Mouse (Mus musculus) forebrain, embryonic 11.5 days (tissue): ENCODE data around the gene Musk. TPM values are rescaled to one million over a fixed set of nuclear protein-coding genes. Genes with fewer than 3 reads are reported as not detected.
"Not testable (repeated sequence)": the region's sequence is repeated elsewhere in the genome, so short reads cannot be mapped to it uniquely, and the experiment has no call there.

Experiments
- ATAC-seq: fragments of 200-750 bp; cut with Nextera tagmentation; replicated peaks from 2 replicates; pipeline ENCODE4 v1.8.0; 2017; ENCODE audit warnings: moderate TSS enrichment; ENCODE audit not compliant: low FRiP score
- DNase-seq: peaks from one replicate; pipeline ENCODE4 v3.0.0-alpha.2; 2017; ENCODE audit warnings: low spot score
- H3K27ac ChIP-seq: fragments of 300-500 bp; sonication (generic); 2 replicates; pipeline ENCODE4 v1.5.1; 2014; ENCODE audit warnings: low read depth, low read length
- H3K27me3 ChIP-seq: fragments of 300-500 bp; sonication (generic); 2 replicates; pipeline ENCODE4 v1.6.1; 2014; ENCODE audit warnings: mild to moderate bottlenecking, low read length, mixed read lengths; ENCODE audit not compliant: control insufficient read depth, insufficient read depth
- H3K36me3 ChIP-seq: fragments of 300-500 bp; sonication (generic); 2 replicates; pipeline ENCODE4 v1.6.1; 2014; ENCODE audit warnings: mild to moderate bottlenecking, low read length, moderate library complexity, mixed read lengths; ENCODE audit not compliant: control insufficient read depth, insufficient read depth
- H3K4me1 ChIP-seq: fragments of 300-500 bp; sonication (generic); replicated peaks from 2 replicates; pipeline ENCODE4 v1.6.1; 2014; ENCODE audit warnings: low read length, mixed read lengths; ENCODE audit not compliant: control insufficient read depth, insufficient read depth
- H3K4me2 ChIP-seq: fragments of 300-500 bp; sonication (generic); 2 replicates; pipeline ENCODE4 v1.6.1; 2014; ENCODE audit warnings: low read depth, mild to moderate bottlenecking, low read length, moderate library complexity, mixed read lengths; ENCODE audit not compliant: severe bottlenecking
- H3K4me3 ChIP-seq: fragments of 300-500 bp; sonication (generic); 2 replicates; pipeline ENCODE4 v1.5.1; 2014; ENCODE audit warnings: low read depth, low read length
- H3K9ac ChIP-seq: fragments of 300-500 bp; sonication (generic); 2 replicates; pipeline ENCODE4 v1.6.1; 2014; ENCODE audit warnings: low read length
- H3K9me3 ChIP-seq: fragments of 300-500 bp; sonication (generic); 2 replicates; pipeline ENCODE4 v1.6.1; 2016; ENCODE audit warnings: low read length, mixed read lengths; ENCODE audit not compliant: control insufficient read depth
- WGBS: fragments of 180-500 bp; shearing (Covaris S2); extraction: QIAGEN DNeasy Blood & Tissue Kit; methylation state at CpG from one replicate; pipeline ENCODE4 v1.1.7; 2014; 5-methylcytosine and 5-hydroxymethylcytosine counted together
- polyA plus RNA-seq: library from polyadenylated mRNA; unstranded; fragments of >200 nt; fragmentation: Nextera tagmentation; extraction: Ambion mirVana; gene quantifications from 2 replicates; pipeline ENCODE4 v1.2.1, GENCODE M21; 2014

The Musk gene
- polyA plus RNA-seq: 0.07 TPM in 1 of 2 replicates, not detected in the other

- Histone ChIP-seq H3K27ac (no peak within 1 kb of the TSS), H3K27me3 (no peaks in the 10 kb centered on the region), H3K36me3 (no peaks in the 10 kb centered on the region), H3K4me2 (no peak within 1 kb of the TSS), H3K4me3 (no peak within 1 kb of the TSS), H3K4me1 (no peaks in the 10 kb centered on the region), H3K9me3 (no peaks in the 10 kb centered on the region), H3K9ac (no peak within 1 kb of the TSS)
- WGBS: 60% methylated on average over 11 of the region's 11 CpGs
- no peak for DNase-seq
- ATAC-seq: no peak
These were observed at the start of gene Musk for GRCm38 (mm10) chr4:58285687-58286086. Gene Musk (plus strand): TSS chr4:58285960.

- Histone ChIP-seq H3K4me2 (no peak overlapping the region), H3K27ac (no peak overlapping the region), H3K27me3 (no peaks in the 10 kb centered on the region), H3K9ac (no peak overlapping the region), H3K4me1 (no peaks in the 10 kb centered on the region), H3K4me3 (no peak overlapping the region), H3K36me3 (no peaks in the 10 kb centered on the region), H3K9me3 (no peaks in the 10 kb centered on the region)
- 86% methylated on average over 7 of the region's 7 CpGs for whole genome bisulfite sequencing
- DNase-seq (no peak), ATAC-seq (no peak)
These were observed 45.3 kb upstream of the Musk start for GRCm38 (mm10) chr4:58240416-58240815.

DNA sequence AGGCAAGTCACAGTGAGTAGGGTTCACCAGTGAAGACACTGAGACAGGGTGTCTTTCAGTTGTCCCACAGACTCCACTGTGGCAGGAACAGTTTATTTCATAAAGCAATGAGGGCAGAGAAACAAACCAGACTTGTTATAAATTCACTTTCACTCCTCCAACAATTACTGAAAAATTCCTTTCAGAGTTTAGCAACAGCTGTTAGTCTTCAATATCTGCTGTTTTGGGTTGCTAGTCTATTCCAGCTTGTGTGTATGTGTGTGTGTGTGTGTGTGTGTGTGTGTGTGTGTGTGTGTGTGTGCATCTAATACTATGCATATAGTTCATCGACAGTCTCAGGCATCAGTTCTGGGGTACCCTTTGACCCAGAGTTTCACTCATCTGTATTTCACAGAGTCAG is 40.2 kb upstream of the Musk start:
- Histone ChIP-seq H3K27me3 (no peaks in the 10 kb centered on the region), H3K4me1 (no peaks in the 10 kb centered on the region), H3K27ac (no peak overlapping the region), H3K4me3 (no peak overlapping the region), H3K9ac (no peak overlapping the region), H3K4me2 (no peak overlapping the region), H3K36me3 (no peaks in the 10 kb centered on the region), H3K9me3 (no peaks in the 10 kb centered on the region)
- WGBS: 87% methylated on average over 1 of the region's 1 CpGs
- ATAC-seq: no peak
- no peak for DNase-seq

- no peaks in the 10 kb centered on the region for H3K27me3 ChIP-seq
- H3K4me1 ChIP-seq: no peaks in the 10 kb centered on the region
- no peak overlapping the region for H3K4me2 ChIP-seq
- no peaks in the 10 kb centered on the region for H3K36me3 ChIP-seq
- WGBS: 92% methylated on average over 3 of the region's 3 CpGs
- ATAC-seq: no peak
- no peak overlapping the region for H3K27ac ChIP-seq
- H3K9ac ChIP-seq: no peak overlapping the region
- H3K4me3 ChIP-seq: no peak overlapping the region
- DNase-seq: no peak
- H3K9me3 ChIP-seq: no peaks in the 10 kb centered on the region
These were observed 33.4 kb upstream of the Musk start for GRCm38 (mm10) chr4:58252381-58252780.

DNA sequence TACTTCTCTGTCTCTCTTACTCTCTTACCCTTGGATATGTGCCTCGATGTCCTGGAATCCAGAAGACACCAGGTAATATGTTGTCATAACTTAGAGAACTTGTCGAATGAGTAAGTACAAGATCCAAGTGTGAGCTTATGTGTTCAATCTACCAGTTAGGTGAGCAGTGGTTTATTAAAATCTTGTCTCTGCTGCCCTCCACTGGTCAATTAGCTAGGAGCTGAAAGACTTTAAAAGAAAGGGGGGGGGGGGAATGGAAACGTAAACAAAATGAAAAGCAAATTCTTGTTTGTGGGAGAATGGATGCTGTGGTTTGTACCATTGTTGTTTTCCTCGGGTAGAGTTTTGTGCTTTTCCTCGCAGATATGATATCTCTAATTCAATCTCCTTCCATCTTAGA is 32.4 kb upstream of the Musk start:
- DNase-seq (no peak), ATAC-seq (no peak)
- no peaks in the 10 kb centered on the region for H3K36me3 ChIP-seq
- no peak overlapping the region for H3K4me3 ChIP-seq
- no peak overlapping the region for H3K27ac ChIP-seq
- no peaks in the 10 kb centered on the region for H3K4me1 ChIP-seq
- H3K27me3 ChIP-seq: no peaks in the 10 kb centered on the region
- H3K9me3 ChIP-seq: no peaks in the 10 kb centered on the region
- H3K4me2 ChIP-seq: no peak overlapping the region
- no peak overlapping the region for H3K9ac ChIP-seq
- 42% methylated on average over 5 of the region's 5 CpGs for WGBS

- H3K4me3 ChIP-seq, H3K4me1 ChIP-seq, H3K9ac ChIP-seq, H3K4me2 ChIP-seq, H3K27ac ChIP-seq, H3K36me3 ChIP-seq, DNase-seq, H3K9me3 ChIP-seq, H3K27me3 ChIP-seq, ATAC-seq: not testable (repeated sequence)
- 97% methylated on average over 21 of the region's 21 CpGs for WGBS
These were observed 25.0 kb upstream of the Musk start for GRCm38 (mm10) chr4:58260767-58261166.

DNA sequence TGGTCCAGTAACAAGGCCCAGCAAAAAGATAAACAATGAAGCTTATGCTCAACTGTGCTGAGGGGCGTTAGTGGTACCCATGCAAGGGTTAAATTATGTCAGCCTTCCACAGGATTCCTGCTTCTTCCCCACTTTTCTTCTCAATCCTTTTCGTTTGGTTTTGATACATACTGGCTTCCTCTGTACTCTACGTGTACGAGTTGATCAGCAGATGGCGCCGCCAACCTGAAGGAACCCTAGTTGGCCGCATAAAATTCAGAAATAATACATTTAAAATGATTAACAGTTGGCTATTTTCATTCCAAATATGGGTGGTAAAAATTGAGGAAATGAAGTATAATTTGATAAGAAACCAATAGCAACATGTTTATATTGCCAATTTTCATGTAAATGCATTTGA is 19.5 kb upstream of the Musk start:
- Histone ChIP-seq H3K4me3 (no peak overlapping the region), H3K4me2 (no peak overlapping the region), H3K9me3 (no peaks in the 10 kb centered on the region), H3K27ac (no peak overlapping the region), H3K9ac (no peak overlapping the region), H3K27me3 (no peaks in the 10 kb centered on the region), H3K4me1 (no peaks in the 10 kb centered on the region), H3K36me3 (no peaks in the 10 kb centered on the region)
- WGBS: 61% methylated on average over 7 of the region's 7 CpGs
- DNase-seq: peak; percentile 55
- no peak for ATAC-seq

GRCm38 (mm10) chr4:58268897-58269542 is 16.7 kb upstream of the Musk start:
- Histone ChIP-seq H3K9me3 (no peaks in the 10 kb centered on the region), H3K27me3 (no peaks in the 10 kb centered on the region), H3K9ac (no peak overlapping the region), H3K4me3 (no peak overlapping the region), H3K36me3 (no peaks in the 10 kb centered on the region), H3K4me1 (no peaks in the 10 kb centered on the region), H3K4me2 (no peak overlapping the region), H3K27ac (no peak overlapping the region)
- DNase-seq (no peak), ATAC-seq (no peak)
- 85% methylated on average over 4 of the region's 4 CpGs for WGBS

- no peak overlapping the region for H3K27ac ChIP-seq
- DNase-seq (no peak), ATAC-seq (no peak)
- H3K4me1 ChIP-seq: no peaks in the 10 kb centered on the region
- 98% methylated on average over 2 of the region's 2 CpGs for WGBS
- H3K36me3 ChIP-seq: no peaks in the 10 kb centered on the region
- H3K9ac ChIP-seq: no peak overlapping the region
- no peaks in the 10 kb centered on the region for H3K27me3 ChIP-seq
- H3K4me2 ChIP-seq: no peak overlapping the region
- H3K9me3 ChIP-seq: no peaks in the 10 kb centered on the region
- H3K4me3 ChIP-seq: no peak overlapping the region
These were observed 15.8 kb upstream of the Musk start for GRCm38 (mm10) chr4:58269961-58270360.
